Mouse (Mus musculus) MEL (cell line): ENCODE results near the gene Zfp426. TPM values are rescaled to one million over a fixed set of nuclear protein-coding genes. Genes with fewer than 3 reads are reported as not detected.

ENCODE experiments used
- DNase-seq: peaks from one replicate; pipeline ENCODE4 v3.0.0; 2011; ENCODE audit warnings: low read depth, low spot score
- H3K27ac ChIP-seq: 2 replicates; pipeline ENCODE4 v1.5.1; 2012; ENCODE audit warnings: low read depth, mild to moderate bottlenecking, control low read depth, low read length, moderate library complexity; ENCODE audit not compliant: control insufficient read depth
- H3K27me3 ChIP-seq, 2 experiments: fragments of 150-350 bp in 1 of 2; sonication (generic) in 1 of 2; 2 replicates each; pipeline ENCODE4 v1.6.1; 2012; ENCODE audit warnings: low read length in 2 of 2, mild to moderate bottlenecking in 2 of 2, improper control_type of control experiment in 1 of 2, moderate library complexity in 1 of 2; ENCODE audit not compliant: insufficient read depth in 2 of 2, control insufficient read depth in 1 of 2
- H3K36me3 ChIP-seq, 2 experiments: 2 replicates each; pipeline ENCODE4 v1.6.1; 2012 to 2014; ENCODE audit warnings: low read length in 2 of 2, improper control_type of control experiment in 1 of 2, inconsistent platforms in 1 of 2, mild to moderate bottlenecking in 1 of 2; ENCODE audit not compliant: insufficient read depth in 2 of 2, control insufficient read depth in 1 of 2
- H3K4me1 ChIP-seq, 2 experiments: fragments of 150-350 bp in 1 of 2; sonication (generic) in 1 of 2; 2 replicates each; pipeline ENCODE4 v1.6.1; 2012; ENCODE audit warnings: low read length in 2 of 2, improper control_type of control experiment in 1 of 2, mild to moderate bottlenecking in 1 of 2; ENCODE audit not compliant: insufficient read depth in 2 of 2, control insufficient read depth in 1 of 2
- H3K4me3 ChIP-seq, 2 experiments: fragments of 150-350 bp in 1 of 2; sonication (generic) in 1 of 2; 2 replicates each; pipeline ENCODE4 v1.5.1; 2012; ENCODE audit warnings: low read depth in 2 of 2, low read length in 2 of 2, mild to moderate bottlenecking in 2 of 2, moderate library complexity in 2 of 2, control low read depth in 1 of 2, improper control_type of control experiment in 1 of 2; ENCODE audit not compliant: control insufficient read depth in 1 of 2, insufficient read depth in 1 of 2
- H3K79me2 ChIP-seq: 2 replicates; pipeline ENCODE4 v1.6.1; 2012; ENCODE audit warnings: mild to moderate bottlenecking, low read length, moderate library complexity; ENCODE audit not compliant: control insufficient read depth, poor library complexity, insufficient read depth
- H3K9ac ChIP-seq: 2 replicates; pipeline ENCODE4 v1.6.1; 2012; ENCODE audit warnings: low read depth, mild to moderate bottlenecking, control low read depth, low read length, moderate library complexity; ENCODE audit not compliant: control insufficient read depth, poor library complexity, severe bottlenecking
- H3K9me3 ChIP-seq: fragments of 150-350 bp; sonication (generic); replicated peaks from 2 replicates; pipeline ENCODE4 v1.6.1; 2012; ENCODE audit warnings: mild to moderate bottlenecking, low read length, improper control_type of control experiment, moderate library complexity; ENCODE audit not compliant: insufficient read depth
- BHLHE40 ChIP-seq: IDR thresholded peaks from 2 replicates; pipeline ENCODE4 v1.6.1; 2012; ENCODE audit warnings: low read depth, mild to moderate bottlenecking, inconsistent platforms, low read length, improper control_type of control experiment, borderline replicate concordance
- CHD1 ChIP-seq: IDR thresholded peaks from 2 replicates; pipeline ENCODE4 v1.6.1; 2012; ENCODE audit warnings: low read depth, mild to moderate bottlenecking, inconsistent platforms, low read length, improper control_type of control experiment
- E2F4 ChIP-seq: IDR thresholded peaks from 2 replicates; pipeline ENCODE4 v1.6.1; 2011; ENCODE audit warnings: low read depth, low read length, improper control_type of control experiment, borderline replicate concordance
- ELF1 ChIP-seq: IDR thresholded peaks from 2 replicates; pipeline ENCODE4 v1.6.1; 2014; ENCODE audit warnings: low read depth, mild to moderate bottlenecking, inconsistent platforms, low read length, improper control_type of control experiment, moderate library complexity
- EP300 ChIP-seq, 2 experiments: IDR thresholded peaks; 2 replicates each; pipeline ENCODE4 v1.6.1; 2011; ENCODE audit warnings: improper control_type of control experiment in 2 of 2, low read length in 2 of 2, low read depth in 1 of 2, mild to moderate bottlenecking in 1 of 2
- GABPA ChIP-seq: IDR thresholded peaks from 2 replicates; pipeline ENCODE4 v1.6.1; 2012; ENCODE audit warnings: low read depth, mild to moderate bottlenecking, inconsistent platforms, low read length, improper control_type of control experiment, moderate library complexity
- GATA1 ChIP-seq: IDR thresholded peaks from 2 replicates; pipeline ENCODE4 v1.6.1; 2011; ENCODE audit warnings: low read depth, low read length, improper control_type of control experiment
- KAT2A ChIP-seq: conservative IDR thresholded peaks from 2 replicates; pipeline ENCODE4 v1.6.1; 2012; ENCODE audit warnings: low read depth, low read length, improper control_type of control experiment, inconsistent platforms
- MAFK ChIP-seq: IDR thresholded peaks from 2 replicates; pipeline ENCODE4 v1.6.1; 2011; ENCODE audit warnings: low read depth, mild to moderate bottlenecking, low read length, improper control_type of control experiment, borderline replicate concordance
- MAX ChIP-seq: IDR thresholded peaks from 2 replicates; pipeline ENCODE4 v1.6.1; 2011; ENCODE audit warnings: low read length, improper control_type of control experiment
- MAZ ChIP-seq: IDR thresholded peaks from 2 replicates; pipeline ENCODE4 v1.6.1; 2012; ENCODE audit warnings: low read depth, mild to moderate bottlenecking, inconsistent platforms, low read length, improper control_type of control experiment
- MXI1 ChIP-seq: IDR thresholded peaks from 2 replicates; pipeline ENCODE4 v1.6.1; 2011; ENCODE audit warnings: mild to moderate bottlenecking, low read depth, low read length, improper control_type of control experiment
- MYB ChIP-seq: IDR thresholded peaks from 2 replicates; pipeline ENCODE4 v1.6.1; 2011; ENCODE audit warnings: mild to moderate bottlenecking, low read depth, low read length, improper control_type of control experiment
- MYC ChIP-seq: IDR thresholded peaks from 2 replicates; pipeline ENCODE4 v1.6.1; 2011; ENCODE audit warnings: low read depth, mild to moderate bottlenecking, low read length, improper control_type of control experiment, moderate library complexity
- POLR2AphosphoS2 ChIP-seq: IDR thresholded peaks from 2 replicates; pipeline ENCODE4 v1.6.1; 2011; ENCODE audit warnings: low read length, improper control_type of control experiment
- POLR2AphosphoS5 ChIP-seq: IDR thresholded peaks from 2 replicates; pipeline ENCODE4 v1.6.1; 2012; ENCODE audit warnings: low read depth, borderline replicate concordance, mild to moderate bottlenecking, inconsistent platforms, low read length, moderate library complexity, mixed read lengths
- RAD21 ChIP-seq: IDR thresholded peaks from 2 replicates; pipeline ENCODE4 v1.6.1; 2011; ENCODE audit warnings: mild to moderate bottlenecking, low read depth, low read length, improper control_type of control experiment
- RCOR1 ChIP-seq: IDR thresholded peaks from 2 replicates; pipeline ENCODE4 v1.6.1; 2012; ENCODE audit warnings: low read depth, mild to moderate bottlenecking, inconsistent platforms, low read length, improper control_type of control experiment
- SIN3A ChIP-seq: IDR thresholded peaks from 2 replicates; pipeline ENCODE4 v1.6.1; 2012; ENCODE audit warnings: low read length, improper control_type of control experiment, inconsistent platforms
- SMC3 ChIP-seq: IDR thresholded peaks from 2 replicates; pipeline ENCODE4 v1.6.1; 2011; ENCODE audit warnings: low read depth, low read length, improper control_type of control experiment
- TAL1 ChIP-seq: IDR thresholded peaks from 2 replicates; pipeline ENCODE4 v1.6.1; 2012; ENCODE audit warnings: mild to moderate bottlenecking, inconsistent platforms, low read length, moderate library complexity, mixed read lengths
- TBP ChIP-seq: IDR thresholded peaks from 2 replicates; pipeline ENCODE4 v1.8.0; 2011; ENCODE audit warnings: low read depth, low read length, improper control_type of control experiment
- TCF12 ChIP-seq: IDR thresholded peaks from 2 replicates; pipeline ENCODE4 v1.6.1; 2014; ENCODE audit warnings: low read depth, mild to moderate bottlenecking, inconsistent platforms, low read length, improper control_type of control experiment, moderate library complexity
- UBTF ChIP-seq: IDR thresholded peaks from 2 replicates; pipeline ENCODE4 v1.6.1; 2012; ENCODE audit warnings: low read depth, mild to moderate bottlenecking, inconsistent platforms, low read length, improper control_type of control experiment, moderate library complexity, borderline replicate concordance; ENCODE audit not compliant: insufficient read depth
- USF2 ChIP-seq, 2 experiments: IDR thresholded peaks; 2 replicates each; pipeline ENCODE4 v1.6.1; 2011 to 2012; ENCODE audit warnings: improper control_type of control experiment in 2 of 2, low read length in 2 of 2, borderline replicate concordance in 1 of 2, inconsistent platforms in 1 of 2, low read depth in 1 of 2, mild to moderate bottlenecking in 1 of 2; ENCODE audit not compliant: insufficient read depth in 1 of 2
- ZC3H11A ChIP-seq: IDR thresholded peaks from 2 replicates; pipeline ENCODE4 v1.6.1; 2012; ENCODE audit warnings: low read depth, mild to moderate bottlenecking, inconsistent platforms, low read length, improper control_type of control experiment
- ZKSCAN1 ChIP-seq: IDR thresholded peaks from 2 replicates; pipeline ENCODE4 v1.6.1; 2012; ENCODE audit warnings: low read depth, mild to moderate bottlenecking, inconsistent platforms, low read length, improper control_type of control experiment, moderate library complexity
- ZNF384 ChIP-seq: IDR thresholded peaks from 2 replicates; pipeline ENCODE4 v1.6.1; 2012; ENCODE audit warnings: low read depth, mild to moderate bottlenecking, inconsistent platforms, low read length, improper control_type of control experiment
- polyA plus RNA-seq, 2 experiments: library from polyadenylated mRNA; stranded (reverse) in 1 of 2; unstranded in 1 of 2; fragments of >175 nt in 1 of 2; fragments of >200 nt in 1 of 2; gene quantifications; 2 replicates each; pipeline versions ENCODE4 v1.2.1 to v1.2.4; 2012; ENCODE audit warnings: low replicate concordance in 2 of 2, low read depth in 1 of 2; ENCODE audit not compliant: insufficient read length in 2 of 2, insufficient read depth in 1 of 2, missing spikeins in 1 of 2
- total RNA-seq: library from RNA; depleted of rRNA; stranded (reverse); fragments of 300-350 nt; gene quantifications from 2 replicates; pipeline ENCODE4 v1.2.3, GENCODE M21; 2012

The Zfp426 gene
- total and polyA plus RNA-seq, 3 experiments, result 30.7 to 41.5 TPM; not detected in 1

- TF ChIP-seq BHLHE40, result peak; percentile 46; the same call in 1 of the 2 replicates
- TF ChIP-seq ZC3H11A, result no peak
- peak; percentile 35 to 37; a peak in 2 of 4 replicates for TF ChIP-seq EP300 (IDR thresholded peaks at IDR 0.05; ENCODE audit: low read depth in 1 of 2, low read length in 2 of 2)
- TF ChIP-seq MAZ, result no peak
- no peak for TF ChIP-seq UBTF
- TF ChIP-seq MXI1, result no peak; the same call in 1 of the 2 replicates
- TF ChIP-seq KAT2A, result no peak
- TF ChIP-seq CHD1, result no peak
- 0 out of 2 replicates have a peak, but pooled peaks have one; percentile 33 for TF ChIP-seq MYB
- no peak for TF ChIP-seq POLR2AphosphoS2
- no peak for TF ChIP-seq TAL1
- TF ChIP-seq MAFK, result 0 out of 2 replicates have a peak, but pooled peaks have one; percentile 22
Observed at GRCm38 (mm10) chr9:20493281-20493680, 735 bp upstream of the Zfp426 start (continued).

- Histone ChIP-seq H3K4me1 (peaks cover 6 to 11% of the 10 kb centered on the region in 2 experiments), H3K27ac (peak overlapping the region; percentile 78), H3K9me3 (no peaks in the 10 kb centered on the region), H3K27me3 (no peaks in the 10 kb centered on the region), H3K4me3 (peak overlapping the region; percentile 74 to 75), H3K36me3 (peaks cover 14 to 24% of the 10 kb centered on the region in 2 experiments), H3K79me2 (peaks cover 20% of the 10 kb centered on the region), H3K9ac (peak overlapping the region; percentile 71)
- peak; percentile 82 for DNase-seq
- TF ChIP-seq SIN3A (no peak), KAT2A (0 out of 2 replicates have a peak, but pooled peaks have one; percentile 40), MAX (peak; percentile 70; the same call in 1 of the 2 replicates), GATA1 (peak; percentile 74), EP300 (IDR thresholded peaks at IDR 0.05; ENCODE audit: low read depth in 1 of 2, low read length in 2 of 2) (peak; percentile 4 to 60; a peak in 2 of 4 replicates), CHD1 (peak; percentile 97; the same call in 1 of the 2 replicates), E2F4 (0 out of 2 replicates have a peak, but pooled peaks have one; percentile 59), TBP (no peak), ZNF384 (0 out of 2 replicates have a peak, but pooled peaks have one; percentile 27)
Observed at GRCm38 (mm10) chr9:20491858-20492526, 554 bp downstream of the Zfp426 start.

- Histone ChIP-seq H3K36me3 (peaks cover 0 to 24% of the 10 kb centered on the region in 2 experiments; a peak in 3 of 4 replicates), H3K4me1 (peaks cover 6 to 11% of the 10 kb centered on the region in 2 experiments), H3K27ac (no peak overlapping the region), H3K9me3 (no peaks in the 10 kb centered on the region), H3K27me3 (no peaks in the 10 kb centered on the region), H3K79me2 (peaks cover 20% of the 10 kb centered on the region), H3K9ac (no peak overlapping the region), H3K4me3 (no peak overlapping the region)
- DNase-seq, result no peak
- no peak for TF ChIP-seq MYC
- no peak for TF ChIP-seq TCF12
- TF ChIP-seq ZC3H11A, result no peak
- TF ChIP-seq ZKSCAN1, result no peak
- no peak for TF ChIP-seq KAT2A
- no peak for TF ChIP-seq POLR2AphosphoS5
- no peak for TF ChIP-seq SMC3
- no peak for TF ChIP-seq ZNF384
- no peak for TF ChIP-seq TAL1
- no peak for TF ChIP-seq MAZ
- TF ChIP-seq RCOR1, result no peak
- TF ChIP-seq MXI1, result no peak
- no peak for TF ChIP-seq USF2 (IDR thresholded peaks at IDR 0.05; ENCODE audit: borderline replicate concordance in 1 of 2, insufficient read depth in 1 of 2, low read depth in 1 of 2, low read length in 2 of 2)
- no peak for TF ChIP-seq GABPA
- TF ChIP-seq RAD21, result no peak
- TF ChIP-seq ELF1, result no peak
Observed at GRCm38 (mm10) chr9:20489536-20489935, 3.0 kb downstream of the Zfp426 start.
